Mouse (Mus musculus): ENCODE results near the gene Mamdc2. TPM values are rescaled to one million over a fixed set of nuclear protein-coding genes. Genes with fewer than 3 reads are reported as not detected.
"Not testable (repeated sequence)": the region's sequence is repeated elsewhere in the genome, so short reads cannot be mapped to it uniquely, and the experiment has no call there.

The Mamdc2 gene
- 2.7 and 3.6 TPM in 2 replicates for polyA plus RNA-seq (2014; fragmentation: Nextera tagmentation; extraction: Ambion mirVana)

DNA sequence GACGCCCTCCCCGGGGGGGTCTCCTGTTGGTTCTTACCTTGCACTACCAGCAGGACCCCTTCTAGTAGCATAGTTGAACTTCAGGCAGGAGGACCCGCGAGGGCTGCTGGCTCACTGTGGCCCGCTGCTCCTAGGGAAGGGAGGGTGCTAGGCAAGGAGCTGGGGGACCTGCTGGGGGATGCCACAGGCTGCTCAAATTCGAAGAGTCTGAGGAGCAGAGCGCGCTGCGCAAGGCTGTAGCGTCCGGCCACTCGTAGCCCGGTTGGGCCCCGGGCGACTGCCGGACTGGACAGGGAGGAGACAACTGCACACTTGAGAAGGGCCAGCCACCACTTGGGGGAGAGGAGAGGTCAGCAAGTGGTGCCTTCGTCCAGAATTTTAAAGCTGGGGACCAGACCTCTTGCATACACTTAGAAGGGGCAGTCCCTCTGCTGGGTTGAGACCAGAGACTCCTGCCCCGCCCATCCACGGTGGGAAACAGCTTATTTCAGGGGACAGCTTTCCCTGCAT, at the start of gene Mamdc2:
Mamdc2 (minus strand) TSS at position 455 of the 510 bp plus-strand sequence.
- under 1% methylated on average over 19 of the region's 19 CpGs for whole genome bisulfite sequencing
- peak within 1 kb of the TSS; percentile 29 for H3K9ac ChIP-seq (ENCODE audit: low read length)
- peaks cover 5% of the 10 kb centered on the region; the same call in 1 of the 2 replicates for H3K9me3 ChIP-seq (ENCODE audit: control insufficient read depth, low read length)
- H3K4me3 ChIP-seq (ENCODE audit: low read depth, low read length): peak within 1 kb of the TSS; percentile 48
- ATAC-seq (replicated peaks; ENCODE audit: low FRiP score, low TSS enrichment, low read depth): peak; percentile 43; the same call in 1 of the 2 replicates
- no peaks in the 10 kb centered on the region for H3K27me3 ChIP-seq (replicated peaks; ENCODE audit: control insufficient read depth, insufficient read depth, low read length)
- H3K36me3 ChIP-seq (ENCODE audit: control insufficient read depth, insufficient read depth, low read length): no peaks in the 10 kb centered on the region
- H3K4me1 ChIP-seq (replicated peaks; ENCODE audit: control insufficient read depth, insufficient read depth, low read length): peaks cover 4% of the 10 kb centered on the region; the same call in 1 of the 2 replicates
- peak within 1 kb of the TSS; percentile 97 for H3K4me2 ChIP-seq (ENCODE audit: low read length)
- peak; percentile 69 for DNase-seq (ENCODE audit: low spot score)
- H3K27ac ChIP-seq (ENCODE audit: low read depth): no peak within 1 kb of the TSS

DNA sequence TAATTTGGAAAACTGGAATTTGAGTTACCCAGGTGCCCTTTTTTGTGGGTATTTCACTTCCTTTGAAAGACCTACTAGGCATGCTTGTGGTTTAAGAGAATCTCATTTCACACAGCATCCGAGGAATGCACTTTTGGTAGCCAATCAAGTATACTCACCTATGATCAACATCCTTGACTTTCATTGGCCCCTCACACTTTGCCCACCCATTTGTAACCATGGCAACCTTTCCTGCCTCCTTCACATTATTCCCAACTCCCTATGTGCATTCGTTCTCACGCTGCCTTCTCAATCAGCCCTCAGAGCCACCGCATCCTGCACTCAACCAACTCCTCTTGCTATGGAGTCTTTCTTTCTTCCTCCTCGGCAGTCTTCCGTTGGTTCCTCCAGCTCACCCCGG, 49.8 kb upstream of the Mamdc2 start:
- no peak for ATAC-seq (replicated peaks; ENCODE audit: low FRiP score, low TSS enrichment, low read depth)
- no peak overlapping the region for H3K9ac ChIP-seq (ENCODE audit: low read length)
- 93% methylated on average over 7 of the region's 7 CpGs for WGBS
- no peaks in the 10 kb centered on the region for H3K36me3 ChIP-seq (ENCODE audit: control insufficient read depth, insufficient read depth, low read length)
- H3K9me3 ChIP-seq (ENCODE audit: control insufficient read depth, low read length): no peaks in the 10 kb centered on the region
- H3K4me1 ChIP-seq (replicated peaks; ENCODE audit: control insufficient read depth, insufficient read depth, low read length): no peaks in the 10 kb centered on the region
- no peak overlapping the region for H3K27ac ChIP-seq (ENCODE audit: low read depth)
- H3K4me2 ChIP-seq (ENCODE audit: low read length): no peak overlapping the region
- DNase-seq (ENCODE audit: low spot score): no peak
- H3K4me3 ChIP-seq (ENCODE audit: low read depth, low read length): no peak overlapping the region
- H3K27me3 ChIP-seq (replicated peaks; ENCODE audit: control insufficient read depth, insufficient read depth, low read length): no peaks in the 10 kb centered on the region

DNA sequence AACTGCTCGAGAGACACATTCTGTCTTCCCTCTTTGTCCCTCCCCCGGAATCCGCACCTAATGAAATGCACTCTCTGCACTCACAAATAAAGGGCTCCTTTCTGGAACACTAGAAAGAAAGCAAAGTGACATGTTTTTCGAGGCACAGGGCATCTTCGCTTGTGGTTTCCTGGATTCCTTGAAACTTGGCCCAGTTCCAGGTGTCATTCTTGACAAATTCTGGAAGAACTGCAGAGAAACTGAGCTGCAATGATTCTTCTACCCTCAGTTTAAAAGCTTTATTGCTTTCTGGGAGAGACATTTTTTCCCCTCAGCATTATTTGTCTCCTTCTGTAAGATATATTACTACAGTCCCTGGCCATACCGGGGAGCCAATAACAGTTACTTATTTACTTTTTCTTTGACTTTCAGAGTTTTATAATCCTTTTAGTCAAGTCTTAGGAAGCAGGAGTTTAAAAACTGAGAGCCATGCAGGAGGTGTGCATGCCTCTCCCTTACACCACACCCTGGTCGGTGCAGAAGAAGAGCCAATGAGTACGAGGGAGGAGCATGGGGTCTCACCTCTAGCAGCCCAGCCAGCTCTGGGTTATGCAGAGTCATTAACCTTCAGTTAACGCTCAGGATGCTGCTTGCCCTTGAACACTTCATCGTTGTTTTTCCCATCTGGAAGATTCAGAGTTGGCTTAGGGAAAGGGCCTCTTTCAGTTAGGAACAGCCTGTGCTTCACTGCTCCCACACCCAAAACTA, 49.1 kb upstream of the Mamdc2 start:
- no peak overlapping the region for H3K4me3 ChIP-seq (ENCODE audit: low read depth, low read length)
- no peaks in the 10 kb centered on the region for H3K4me1 ChIP-seq (replicated peaks; ENCODE audit: control insufficient read depth, insufficient read depth, low read length)
- WGBS: 32% methylated on average over 10 of the region's 10 CpGs
- H3K27me3 ChIP-seq (replicated peaks; ENCODE audit: control insufficient read depth, insufficient read depth, low read length): no peaks in the 10 kb centered on the region
- H3K4me2 ChIP-seq (ENCODE audit: low read length): no peak overlapping the region
- no peaks in the 10 kb centered on the region for H3K9me3 ChIP-seq (ENCODE audit: control insufficient read depth, low read length)
- no peaks in the 10 kb centered on the region for H3K36me3 ChIP-seq (ENCODE audit: control insufficient read depth, insufficient read depth, low read length)
- no peak overlapping the region for H3K9ac ChIP-seq (ENCODE audit: low read length)
- ATAC-seq (replicated peaks; ENCODE audit: low FRiP score, low TSS enrichment, low read depth) (peak; percentile 70), DNase-seq (ENCODE audit: low spot score) (no peak)
- H3K27ac ChIP-seq (ENCODE audit: low read depth): no peak overlapping the region

DNA sequence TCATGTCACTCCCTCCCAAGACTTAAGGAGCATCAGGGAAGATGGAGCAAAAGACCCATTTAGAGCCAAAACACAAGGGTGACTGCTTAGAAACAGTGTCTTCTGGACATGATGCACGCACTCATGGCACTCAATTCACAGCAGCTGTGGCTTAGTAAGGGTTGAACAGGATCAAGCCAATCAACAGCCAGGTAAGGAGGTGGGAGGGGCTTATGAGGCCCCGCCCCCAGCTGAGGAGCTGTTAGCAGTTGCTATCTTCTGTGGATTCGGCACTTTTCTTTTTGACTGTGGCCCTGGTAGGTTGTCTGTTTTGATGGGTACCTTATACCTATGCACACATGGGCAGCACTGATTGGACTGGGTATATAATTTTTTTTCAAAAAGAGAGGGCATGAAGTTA, 48.3 kb upstream of the Mamdc2 start:
- Histone ChIP-seq H3K9ac (ENCODE audit: low read length) (no peak overlapping the region), H3K27me3 (replicated peaks; ENCODE audit: control insufficient read depth, insufficient read depth, low read length) (no peaks in the 10 kb centered on the region), H3K36me3 (ENCODE audit: control insufficient read depth, insufficient read depth, low read length) (no peaks in the 10 kb centered on the region), H3K4me3 (ENCODE audit: low read depth, low read length) (no peak overlapping the region), H3K9me3 (ENCODE audit: control insufficient read depth, low read length) (no peaks in the 10 kb centered on the region), H3K27ac (ENCODE audit: low read depth) (no peak overlapping the region), H3K4me1 (replicated peaks; ENCODE audit: control insufficient read depth, insufficient read depth, low read length) (no peaks in the 10 kb centered on the region), H3K4me2 (ENCODE audit: low read length) (no peak overlapping the region)
- no peak for ATAC-seq (replicated peaks; ENCODE audit: low FRiP score, low TSS enrichment, low read depth)
- WGBS: 85% methylated on average over 3 of the region's 3 CpGs
- no peak for DNase-seq (ENCODE audit: low spot score)

DNA sequence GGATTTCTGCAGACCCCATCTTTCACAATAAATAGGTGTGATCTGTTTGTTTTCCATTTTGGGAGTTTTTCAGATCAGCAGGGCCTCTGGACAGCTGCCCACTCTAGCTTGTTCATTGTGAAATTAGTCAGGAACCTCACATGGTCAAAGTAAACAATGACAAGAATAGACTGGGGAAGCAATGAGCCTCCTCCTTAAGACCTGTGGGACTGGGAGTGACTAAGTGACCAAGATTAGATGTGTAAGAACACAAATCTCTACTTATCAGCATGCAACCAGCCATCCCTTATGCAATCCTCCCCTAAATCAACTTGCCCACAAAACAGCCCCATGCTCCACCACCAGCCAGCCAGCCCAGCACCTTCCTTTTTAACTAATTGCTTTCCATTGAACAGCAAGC, 44.4 kb upstream of the Mamdc2 start:
- H3K27ac ChIP-seq (ENCODE audit: low read depth): no peak overlapping the region
- no peak overlapping the region for H3K9ac ChIP-seq (ENCODE audit: low read length)
- no peak overlapping the region for H3K4me3 ChIP-seq (ENCODE audit: low read depth, low read length)
- ATAC-seq (replicated peaks; ENCODE audit: low FRiP score, low TSS enrichment, low read depth) (no peak), DNase-seq (ENCODE audit: low spot score) (no peak)
- no peaks in the 10 kb centered on the region for H3K36me3 ChIP-seq (ENCODE audit: control insufficient read depth, insufficient read depth, low read length)
- H3K9me3 ChIP-seq (ENCODE audit: control insufficient read depth, low read length): no peaks in the 10 kb centered on the region
- H3K4me1 ChIP-seq (replicated peaks; ENCODE audit: control insufficient read depth, insufficient read depth, low read length): peaks cover 7% of the 10 kb centered on the region; the same call in 1 of the 2 replicates
- H3K4me2 ChIP-seq (ENCODE audit: low read length): no peak overlapping the region
- no peaks in the 10 kb centered on the region for H3K27me3 ChIP-seq (replicated peaks; ENCODE audit: control insufficient read depth, insufficient read depth, low read length)

DNA sequence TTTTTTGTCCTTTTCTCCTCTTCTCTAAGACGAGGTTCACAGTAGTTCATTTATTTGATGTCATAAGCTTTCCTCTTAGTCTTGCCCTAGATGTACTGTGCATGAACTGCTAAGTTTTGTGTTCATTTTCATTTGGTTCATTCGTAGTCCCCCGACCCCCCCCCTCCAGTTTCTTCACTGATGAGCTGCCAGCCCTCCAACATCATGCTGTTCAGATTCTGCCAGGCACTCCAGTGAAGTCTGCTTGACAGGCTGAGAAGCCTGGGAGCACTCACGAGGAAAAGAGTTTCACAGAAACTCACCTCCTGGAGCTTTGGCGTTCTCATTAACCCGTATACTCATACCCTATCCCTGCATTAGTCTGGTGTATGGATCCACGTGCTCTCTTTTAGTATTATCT, 42.5 kb upstream of the Mamdc2 start:
- not testable (repeated sequence) for H3K4me1 ChIP-seq (replicated peaks; ENCODE audit: control insufficient read depth, insufficient read depth, low read length); ATAC-seq (replicated peaks; ENCODE audit: low FRiP score, low TSS enrichment, low read depth); DNase-seq (ENCODE audit: low spot score); H3K4me3 ChIP-seq (ENCODE audit: low read depth, low read length); H3K4me2 ChIP-seq (ENCODE audit: low read length); H3K9ac ChIP-seq (ENCODE audit: low read length); H3K27me3 ChIP-seq (replicated peaks; ENCODE audit: control insufficient read depth, insufficient read depth, low read length); H3K27ac ChIP-seq (ENCODE audit: low read depth); H3K9me3 ChIP-seq (ENCODE audit: control insufficient read depth, low read length); H3K36me3 ChIP-seq (ENCODE audit: control insufficient read depth, insufficient read depth, low read length)
- 39% methylated on average over 7 of the region's 7 CpGs for WGBS

DNA sequence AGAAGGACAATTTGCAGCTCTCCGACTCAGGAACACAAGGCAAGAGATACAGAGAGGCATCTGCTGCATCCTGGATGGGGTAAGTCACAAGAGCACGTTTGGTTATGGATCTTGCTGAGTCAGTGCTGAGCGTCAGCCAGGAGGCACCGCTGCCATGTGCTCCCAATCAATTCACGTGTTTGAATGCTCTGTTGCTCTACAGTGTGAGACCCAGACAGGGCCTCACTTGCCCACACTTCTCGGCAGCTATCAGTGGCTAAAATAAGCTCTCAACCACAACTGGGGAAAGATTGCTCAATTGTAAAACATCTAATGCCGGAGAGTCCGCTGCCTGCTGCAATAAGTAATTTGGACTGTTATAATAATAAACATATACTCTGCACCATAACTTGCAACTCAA, 41.5 kb upstream of the Mamdc2 start:
- 29% methylated on average over 8 of the region's 8 CpGs for WGBS
- H3K4me1 ChIP-seq (replicated peaks; ENCODE audit: control insufficient read depth, insufficient read depth, low read length): peaks cover 7% of the 10 kb centered on the region; the same call in 1 of the 2 replicates
- no peak for DNase-seq (ENCODE audit: low spot score)
- H3K27me3 ChIP-seq (replicated peaks; ENCODE audit: control insufficient read depth, insufficient read depth, low read length): no peaks in the 10 kb centered on the region
- no peak for ATAC-seq (replicated peaks; ENCODE audit: low FRiP score, low TSS enrichment, low read depth)
- no peak overlapping the region for H3K4me2 ChIP-seq (ENCODE audit: low read length)
- H3K9ac ChIP-seq (ENCODE audit: low read length): no peak overlapping the region
- H3K4me3 ChIP-seq (ENCODE audit: low read depth, low read length): no peak overlapping the region
- H3K36me3 ChIP-seq (ENCODE audit: control insufficient read depth, insufficient read depth, low read length): no peaks in the 10 kb centered on the region
- H3K9me3 ChIP-seq (ENCODE audit: control insufficient read depth, low read length): no peaks in the 10 kb centered on the region
- no peak overlapping the region for H3K27ac ChIP-seq (ENCODE audit: low read depth)

DNA sequence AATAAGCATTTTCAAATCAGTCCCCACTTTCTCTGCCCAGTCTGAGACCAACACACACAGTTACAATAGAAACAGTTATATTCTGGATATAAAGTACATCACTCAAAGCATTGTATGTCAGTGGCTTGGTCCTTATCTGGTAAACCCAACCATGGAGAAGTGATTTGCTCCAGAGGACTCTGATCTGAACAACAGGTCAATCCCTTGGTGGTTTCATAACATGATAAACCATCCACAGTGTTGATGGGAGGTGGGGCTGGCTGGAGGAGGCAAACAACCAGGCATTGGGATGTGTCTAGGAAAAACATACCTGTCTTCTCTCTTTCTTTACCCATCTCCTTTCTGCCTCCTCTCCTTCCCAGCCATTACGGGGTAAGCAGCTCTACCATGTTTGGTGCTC, 39.2 kb upstream of the Mamdc2 start:
- ATAC-seq (replicated peaks; ENCODE audit: low FRiP score, low TSS enrichment, low read depth): no peak
- no peaks in the 10 kb centered on the region for H3K27me3 ChIP-seq (replicated peaks; ENCODE audit: control insufficient read depth, insufficient read depth, low read length)

More for the DNA sequence above, 39.2 kb upstream of the Mamdc2 start:
- no peaks in the 10 kb centered on the region for H3K36me3 ChIP-seq (ENCODE audit: control insufficient read depth, insufficient read depth, low read length)
- H3K4me2 ChIP-seq (ENCODE audit: low read length): no peak overlapping the region
- no peak overlapping the region for H3K9ac ChIP-seq (ENCODE audit: low read length)
- 73% methylated on average over 1 of the region's 1 CpGs for WGBS
- no peak for DNase-seq (ENCODE audit: low spot score)
- no peak overlapping the region for H3K27ac ChIP-seq (ENCODE audit: low read depth)
- peaks cover 7% of the 10 kb centered on the region; the same call in 1 of the 2 replicates for H3K4me1 ChIP-seq (replicated peaks; ENCODE audit: control insufficient read depth, insufficient read depth, low read length)
- H3K9me3 ChIP-seq (ENCODE audit: control insufficient read depth, low read length): no peaks in the 10 kb centered on the region
- no peak overlapping the region for H3K4me3 ChIP-seq (ENCODE audit: low read depth, low read length)
